ENCODE assay signal across 8 mouse cellular contexts in the genomic region with DNA sequence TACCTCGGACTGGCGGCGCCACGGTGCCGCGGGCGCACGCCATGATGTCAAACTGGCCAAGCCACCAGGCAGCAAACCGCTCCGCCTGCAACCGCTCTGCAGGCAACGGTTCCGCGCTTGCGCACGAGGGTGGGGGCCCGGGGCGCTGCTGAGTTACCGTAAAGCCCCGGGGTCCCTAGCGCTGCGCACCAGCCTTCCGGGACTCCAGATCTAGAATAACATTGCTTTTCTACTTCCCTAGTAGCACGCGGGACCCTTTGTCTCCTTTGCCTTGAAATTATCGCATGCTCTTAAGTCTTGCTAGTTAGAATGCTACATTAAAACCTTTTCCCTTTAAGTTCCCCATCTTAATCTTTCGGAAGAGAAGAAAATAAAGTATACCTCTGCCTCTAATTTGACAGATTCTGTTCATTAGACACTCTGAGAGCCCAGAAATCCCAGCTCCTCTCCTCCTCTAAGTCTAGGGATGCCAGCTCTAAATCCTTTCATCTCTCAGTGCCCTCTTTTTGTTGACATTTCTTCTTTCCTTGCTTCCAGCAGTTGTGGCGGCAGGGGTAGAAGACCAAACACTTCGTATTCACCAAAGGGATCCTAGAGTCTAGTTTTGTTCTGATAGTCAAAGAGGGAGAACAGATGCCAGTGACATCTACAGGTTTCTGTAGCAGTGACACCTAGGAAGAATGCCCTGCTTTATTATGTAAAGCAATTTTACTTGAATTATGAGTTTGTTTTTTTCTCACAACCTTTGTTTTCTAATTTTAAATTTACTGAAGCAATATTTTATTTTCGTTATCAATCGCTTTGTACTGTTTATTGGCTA. TPM values are rescaled to one million over a fixed set of nuclear protein-coding genes. Genes with fewer than 3 reads are reported as not detected.
DNase-seq lines count a peak whose midpoint lies in the region; ATAC-seq and TF ChIP-seq lines count a peak whose summit lies in the region.

A gene (minus strand): TSS at position 125 of the 820 bp plus-strand sequence.

- TF ChIP-seq POLR2A in cortical plate, adult 2 months (IDR thresholded peaks at IDR 0.05; ENCODE audit: extremely low read depth, insufficient read depth, low read length), result peak; percentile 89

- no peak for TF ChIP-seq CTCF in cortical plate, adult 2 months (IDR thresholded peaks at IDR 0.05; ENCODE audit: extremely low read depth, insufficient read depth, low read length)

- peak; percentile 91 for DNase-seq in adipocyte (ENCODE audit: low spot score)
- DNase-seq in gastrocnemius, adult 8-10 months (ENCODE audit: low spot score in 2 of 2), result peak; percentile 84 to 87
- peak; percentile 47 for DNase-seq in hindlimb bud, embryonic 11.5 days (ENCODE audit: extremely low spot score, low read depth, low spot score)
- peak; percentile 80 to 88 for DNase-seq in left cerebral cortex, adult 8-10 months (ENCODE audit: low spot score in 2 of 2)
- peak; percentile 94 for DNase-seq in right cerebral cortex, adult 18-20 months
- peak; percentile 69 for DNase-seq in urinary bladder, adult 2 months (ENCODE audit: low spot score)

- H3K27ac ChIP-seq in cortical plate, adult 2 months (ENCODE audit: insufficient read depth, low read length), result peak within 1 kb of the TSS; percentile 87

- peaks cover 1% of the 10 kb centered on the region; the same call in 1 of the 2 replicates for H3K4me1 ChIP-seq in cortical plate, adult 2 months (ENCODE audit: control insufficient read depth, insufficient read depth, low read length)

- peak; percentile 99 for ATAC-seq in megakaryocyte, adult 5-6 weeks (ENCODE audit: poor library complexity, severe bottlenecking)

- H3K4me3 ChIP-seq in cortical plate, adult 2 months (ENCODE audit: insufficient read depth, low read length), result peak within 1 kb of the TSS; percentile 98

RNA-seq across cellular contexts. Expression of the gene that starts here (rescaled TPM):
- polyA plus RNA-seq in cortical plate, adult 2 months (2012; rRNA removed), result 79.3 and 81.3 TPM in 2 replicates
- 10 to 100 TPM; 33.7 to 48.2 (median 36.1) TPM for total RNA-seq in gastrocnemius, adult 8-10 months (2022)
- total RNA-seq in left cerebral cortex, adult 8-10 months (2022), result 100 to 1,000 TPM; 131 to 150 (median 138) TPM
- total RNA-seq in megakaryocyte, adult 5-6 weeks (2015), result 7.2 and 9.5 TPM in 2 replicates
- total RNA-seq in megakaryocyte, adult 5-6 weeks (2017), result 7.5 and 8.3 TPM in 2 replicates
- polyA plus RNA-seq in urinary bladder, adult 2 months (2012; rRNA removed), result 2.7 and 4.5 TPM in 2 replicates

Comparison
In these comparisons a context has a peak if more than half of its experiments do, and no peak if none do; other contexts are left out.
1. Peak in every context shown above with its lines: DNase-seq, ATAC-seq, H3K4me3 ChIP-seq and H3K27ac ChIP-seq.
2. RNA of the gene that starts here (polyA plus RNA-seq): 79.3 to 81.3 TPM in cortical plate, adult 2 months; 2.7 to 4.5 TPM in urinary bladder, adult 2 months; every median in the first group is over 10 times any median in the second.